Mouse (Mus musculus) cortical plate, adult 2 months (tissue): Measurements from ENCODE around the gene Zmiz1. TPM values are rescaled to one million over a fixed set of nuclear protein-coding genes. Genes with fewer than 3 reads are reported as not detected.

Source experiments
- H3K27ac ChIP-seq: fragments of 200-500 bp; 2 replicates; pipeline ENCODE4 v1.5.1; 2012; ENCODE audit warnings: low read length, control low read depth, inconsistent platforms; ENCODE audit not compliant: insufficient read depth
- H3K4me1 ChIP-seq: fragments of 200-500 bp; 2 replicates; pipeline ENCODE4 v1.6.1; 2011; ENCODE audit warnings: low read length; ENCODE audit not compliant: control insufficient read depth, insufficient read depth
- H3K4me3 ChIP-seq: fragments of 200-500 bp; 2 replicates; pipeline ENCODE4 v1.5.1; 2011; ENCODE audit warnings: mild to moderate bottlenecking, low read length, control low read depth; ENCODE audit not compliant: insufficient read depth
- CTCF ChIP-seq: fragments of 200-500 bp; IDR thresholded peaks from 2 replicates; pipeline ENCODE4 v1.5.1; 2011; ENCODE audit warnings: mild to moderate bottlenecking, control low read depth, low read length; ENCODE audit not compliant: insufficient read depth; ENCODE audit errors: extremely low read depth
- POLR2A ChIP-seq: fragments of 200-500 bp; IDR thresholded peaks from 2 replicates; pipeline ENCODE4 v1.6.1; 2011; ENCODE audit warnings: mild to moderate bottlenecking, low read length, control low read depth; ENCODE audit not compliant: insufficient read depth; ENCODE audit errors: extremely low read depth
- polyA plus RNA-seq: library from polyadenylated mRNA; depleted of rRNA; stranded (reverse); fragments of >200 nt; gene quantifications from 2 replicates; pipeline ENCODE4 v1.2.3, GENCODE M21; 2012

Zmiz1 gene
- polyA plus RNA-seq, 1 experiment, result 36.9 TPM

DNA sequence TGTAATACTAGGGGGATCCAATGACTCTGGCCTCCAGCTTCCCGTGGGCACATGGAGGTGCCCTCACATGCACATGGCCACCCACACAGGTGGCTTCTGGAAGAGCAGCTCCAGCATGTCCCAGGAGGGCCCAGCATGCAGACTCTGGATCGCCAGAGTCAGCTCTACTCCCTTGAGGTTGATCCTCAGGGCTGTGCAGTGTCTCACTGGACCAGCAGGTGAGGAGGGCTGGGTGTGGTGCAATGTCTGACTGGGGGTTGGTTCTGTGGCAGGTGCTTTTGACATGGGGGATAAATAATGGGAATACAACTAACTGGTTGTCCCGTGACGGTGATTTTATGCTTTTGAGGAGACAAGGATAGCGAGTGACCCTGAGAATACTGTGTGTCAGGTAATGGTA lies 59.7 kb downstream of the Zmiz1 start:
- Histone ChIP-seq H3K4me1 (peaks cover 6% of the 10 kb centered on the region), H3K27ac (no peak overlapping the region), H3K4me3 (no peak overlapping the region)
- TF ChIP-seq POLR2A (no peak), CTCF (no peak)

GRCm38 (mm10) chr14:25519656-25520055 lies 60.7 kb downstream of the Zmiz1 start:
- Histone ChIP-seq H3K4me3 (no peak overlapping the region), H3K4me1 (peaks cover 6% of the 10 kb centered on the region), H3K27ac (no peak overlapping the region)
- TF ChIP-seq POLR2A (no peak), CTCF (no peak)

DNA sequence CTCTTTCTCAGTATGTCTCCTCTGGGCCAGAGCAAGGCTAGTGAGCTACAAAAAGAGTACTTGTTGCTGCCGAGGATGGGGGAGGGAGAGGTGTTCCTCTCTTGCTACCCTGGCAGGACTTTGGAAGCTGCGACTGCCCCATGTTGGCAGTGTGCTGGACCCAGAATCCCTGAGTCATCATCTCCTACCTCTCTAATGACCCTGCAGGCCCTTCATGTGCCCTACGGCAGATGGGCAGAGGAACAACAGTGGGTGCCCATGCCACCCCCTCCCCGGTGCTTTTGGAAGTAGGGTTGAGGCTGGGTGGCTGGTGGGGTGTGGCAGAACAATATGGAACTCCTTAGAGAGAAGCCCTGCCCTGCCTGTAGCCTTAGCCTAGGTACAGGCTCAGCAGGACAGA lies 61.6 kb downstream of the Zmiz1 start:
- peaks cover 6% of the 10 kb centered on the region for H3K4me1 ChIP-seq

GRCm38 (mm10) chr14:25520991-25521390 lies 62.0 kb downstream of the Zmiz1 start:
- no peak for TF ChIP-seq POLR2A
- TF ChIP-seq CTCF, result no peak
- no peak overlapping the region for H3K27ac ChIP-seq

More for the DNA sequence above, 61.6 kb downstream of the Zmiz1 start:
- Histone ChIP-seq H3K27ac (no peak overlapping the region), H3K4me3 (no peak overlapping the region)
- TF ChIP-seq POLR2A (no peak), CTCF (no peak)

DNA sequence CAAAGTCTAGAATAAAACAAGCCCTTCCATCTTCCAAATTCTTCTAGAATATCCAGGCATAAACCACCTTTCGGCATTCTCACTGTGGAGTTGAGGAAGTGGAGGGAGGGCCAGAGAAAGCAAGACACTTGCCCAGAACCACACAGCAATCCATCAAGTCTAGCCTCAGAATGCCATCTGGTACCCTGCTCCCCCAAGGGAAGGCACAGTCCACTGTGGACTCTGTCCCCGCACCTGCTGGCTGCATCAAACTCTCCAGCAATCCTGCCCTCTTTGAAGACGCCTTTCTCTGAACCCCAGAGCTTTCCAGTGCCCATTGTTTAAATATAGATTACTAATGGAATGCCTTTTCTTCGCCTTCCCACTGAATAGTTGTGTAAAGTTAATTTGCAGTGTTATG lies 62.5 kb downstream of the Zmiz1 start:
- TF ChIP-seq CTCF (no peak), POLR2A (no peak)
- Histone ChIP-seq H3K27ac (no peak overlapping the region), H3K4me1 (peaks cover 8% of the 10 kb centered on the region), H3K4me3 (no peak overlapping the region)

More at GRCm38 (mm10) chr14:25520991-25521390, 62.0 kb downstream of the Zmiz1 start:
- H3K4me1 ChIP-seq, result peaks cover 6% of the 10 kb centered on the region
- H3K4me3 ChIP-seq, result no peak overlapping the region

GRCm38 (mm10) chr14:25522415-25522814 lies 63.4 kb downstream of the Zmiz1 start:
- H3K4me1 ChIP-seq, result peaks cover 10% of the 10 kb centered on the region
- H3K27ac ChIP-seq, result no peak overlapping the region
- no peak overlapping the region for H3K4me3 ChIP-seq
- no peak for TF ChIP-seq POLR2A
- TF ChIP-seq CTCF, result no peak

- Histone ChIP-seq H3K4me1 (peaks cover 12% of the 10 kb centered on the region), H3K4me3 (no peak overlapping the region), H3K27ac (no peak overlapping the region)
- TF ChIP-seq POLR2A, result no peak
Observed at GRCm38 (mm10) chr14:25523230-25524110, 64.5 kb downstream of the Zmiz1 start.

- Histone ChIP-seq H3K4me3 (no peak overlapping the region), H3K27ac (no peak overlapping the region), H3K4me1 (peaks cover 12% of the 10 kb centered on the region)
- TF ChIP-seq CTCF, result no peak
- TF ChIP-seq POLR2A, result no peak
Observed at GRCm38 (mm10) chr14:25524111-25524495, 65.1 kb downstream of the Zmiz1 start.

DNA sequence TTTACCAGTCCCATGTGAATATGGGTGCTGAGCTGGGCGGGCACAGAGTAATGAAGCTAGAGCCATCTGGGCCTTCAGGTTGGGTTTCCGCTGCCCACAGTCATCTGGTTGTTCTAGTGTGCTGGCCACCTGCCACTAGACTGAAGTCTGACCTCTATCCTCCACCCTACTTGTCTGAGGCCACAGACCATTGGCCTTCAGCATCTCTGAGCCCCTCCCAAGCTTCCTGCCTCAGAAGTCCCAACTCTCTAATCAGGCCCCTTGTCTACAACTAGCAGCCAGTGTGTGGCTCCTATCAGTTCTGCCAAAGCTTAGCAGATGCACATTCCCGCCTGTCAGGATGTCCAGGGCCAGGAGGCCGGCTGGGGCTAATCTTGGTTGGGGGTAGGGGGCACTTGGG lies 65.9 kb downstream of the Zmiz1 start:
- Histone ChIP-seq H3K4me1 (peaks cover 8% of the 10 kb centered on the region), H3K27ac (no peak overlapping the region), H3K4me3 (no peak overlapping the region)
- TF ChIP-seq POLR2A (no peak), CTCF (no peak)

DNA sequence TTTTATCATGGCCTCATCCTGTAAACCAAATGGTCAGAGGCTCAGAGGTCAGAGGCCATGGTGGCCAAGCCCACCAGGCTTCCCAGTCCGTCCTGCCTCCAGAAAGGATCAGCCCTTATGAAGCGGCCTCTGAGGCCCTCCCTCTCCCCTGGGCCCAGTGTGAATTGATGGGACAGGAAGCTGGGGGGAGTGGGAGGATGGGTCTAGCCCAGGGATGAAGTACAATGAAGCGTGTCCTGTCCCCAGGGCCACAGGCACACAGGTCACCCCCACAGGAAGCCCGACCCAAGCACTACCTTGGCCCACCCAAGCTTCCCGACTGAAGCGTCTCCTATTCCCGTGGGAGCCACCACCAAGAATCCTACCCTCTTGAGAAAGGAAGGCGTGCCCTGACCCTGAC lies 66.7 kb downstream of the Zmiz1 start:
- TF ChIP-seq POLR2A (no peak), CTCF (no peak)
- H3K4me3 ChIP-seq, result no peak overlapping the region
- peaks cover 8% of the 10 kb centered on the region for H3K4me1 ChIP-seq
- H3K27ac ChIP-seq, result 0 out of 2 replicates have a peak overlapping the region, but pooled peaks have one; percentile 49

DNA sequence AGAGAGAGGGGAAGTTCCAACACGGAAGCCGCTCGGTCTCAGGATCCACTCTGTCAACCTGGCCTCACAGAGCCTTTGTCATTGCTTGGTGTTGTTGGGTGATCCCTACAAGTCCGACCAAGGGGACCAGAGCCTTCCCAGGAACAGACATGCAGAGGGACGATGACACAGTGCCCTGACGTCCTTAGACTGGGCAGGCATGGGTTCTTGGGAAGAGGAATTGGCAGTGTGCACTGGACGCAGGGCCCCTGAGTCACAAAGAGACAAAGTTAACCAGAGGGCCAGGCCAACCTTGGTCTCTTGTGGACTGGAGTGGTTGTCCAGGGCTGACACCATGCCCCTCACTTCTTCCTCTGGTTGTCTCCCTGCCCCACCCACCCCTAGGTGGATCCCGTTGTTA lies 67.9 kb downstream of the Zmiz1 start:
- H3K27ac ChIP-seq, result no peak overlapping the region

More for the DNA sequence above, 67.9 kb downstream of the Zmiz1 start:
- peaks cover 9% of the 10 kb centered on the region for H3K4me1 ChIP-seq
- H3K4me3 ChIP-seq, result no peak overlapping the region
- TF ChIP-seq POLR2A, result no peak
